Comparison of ENCODE assay signal across 10 mouse cellular contexts in the genomic region with DNA sequence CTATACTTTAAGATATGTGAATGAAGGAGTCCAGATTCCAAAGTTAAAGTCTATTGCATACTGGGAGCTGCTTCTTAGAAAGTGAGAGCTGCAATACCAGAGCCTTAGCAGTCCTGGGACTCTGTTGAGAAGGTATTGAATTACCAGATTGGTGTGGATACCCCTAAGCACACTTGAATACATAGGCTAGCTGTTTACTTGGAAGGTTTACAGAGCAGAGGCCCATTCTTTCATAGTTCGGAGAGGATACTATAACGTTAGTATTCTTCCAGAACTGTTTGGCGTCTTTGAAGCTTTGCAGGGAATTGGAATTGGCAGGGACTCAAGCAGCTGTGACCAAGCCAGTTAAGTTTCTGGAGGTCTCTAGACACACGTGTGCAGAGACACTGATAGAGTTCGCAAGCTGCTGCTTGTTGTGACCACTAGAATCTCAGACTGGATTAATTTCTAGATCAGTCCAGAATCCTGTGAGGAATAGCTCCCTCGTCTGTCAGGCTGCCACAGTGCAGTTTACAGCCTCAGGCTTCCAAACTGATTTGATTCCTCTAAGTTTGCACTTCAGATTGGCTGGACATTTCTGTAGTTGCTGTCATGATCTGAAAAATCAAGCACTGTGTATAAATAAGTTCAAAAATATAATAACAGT. TPM values are rescaled to one million over a fixed set of nuclear protein-coding genes. Genes with fewer than 3 reads are reported as not detected.
DNase-seq lines count a peak whose midpoint lies in the region; TF ChIP-seq lines count a peak whose summit lies in the region.
"Had no signal": no experiment of that assay in that cellular context is flagged by ENCODE, and none has a peak within 500 bp of the region (broad histone marks: within the 10 kb centered on the region; RNA-seq: fewer than 3 reads in every experiment).

No protein-coding gene starts in this region.

- intact Hi-C loops in gastrocnemius, adult 2 months (cut with DNase I), result no loop called here

- H3K27ac ChIP-seq in gastrocnemius, adult 2 months, result no peak overlapping the region

- no peak overlapping the region for H3K4me3 ChIP-seq in gastrocnemius, adult 2 months
- H3K4me3 ChIP-seq: myocyte had no signal

- peak; percentile 57 for TF ChIP-seq CTCF in gastrocnemius, adult 2 months (IDR thresholded peaks at IDR 0.05)

- peak; percentile 22 for DNase-seq in gastrocnemius, adult 2 months
- no peak for DNase-seq in gastrocnemius, adult 8-10 months (ENCODE audit: low spot score in 2 of 2)
- peak; percentile 37 for DNase-seq in 3T3-L1 (ENCODE audit: low read depth, low spot score)
- peak; percentile 11 for DNase-seq in cerebellum, adult 9-11 months
- peak; percentile 51 to 84 for DNase-seq in frontal cortex, postnatal 36 days (ENCODE audit: low spot score in 2 of 2)
- DNase-seq in left cerebral cortex, adult 8-10 months (ENCODE audit: low spot score in 2 of 2), result peak; percentile 18 to 47
- DNase-seq in right cerebral cortex, adult 18-20 months, result peak; percentile 60
- no peak for DNase-seq in thymus, adult 18-20 months

RNA-seq across cellular contexts. Expression of a gene that starts 18.8 kb away (rescaled TPM):
- not detected for total RNA-seq in gastrocnemius, adult 2 months (2021)
- total RNA-seq in gastrocnemius, adult 8-10 months (2022), result not detected
- 10 to 100 TPM; 33.8 to 42.5 (median 39.4) TPM for total RNA-seq in left cerebral cortex, adult 8-10 months (2022)
- total RNA-seq: gastrocnemius, postnatal 36 days had no signal

Comparison
In these comparisons a context has a peak if more than half of its experiments do, and no peak if none do; other contexts are left out.
1. DNase-seq: peak in gastrocnemius, adult 2 months (single experiment), 3T3-L1 (single experiment), cerebellum, adult 9-11 months (single experiment), frontal cortex, postnatal 36 days (2 of 2), left cerebral cortex, adult 8-10 months (2 of 2) and right cerebral cortex, adult 18-20 months (single experiment); none in gastrocnemius, adult 8-10 months (0 of 2) and thymus, adult 18-20 months (0 of 2).
2. RNA of a gene that starts 18.8 kb away (total RNA-seq): 33.8 to 42.5 TPM in left cerebral cortex, adult 8-10 months; not detected in gastrocnemius, adult 2 months and not detected in gastrocnemius, adult 8-10 months; every median in the first group is over 10 times any median in the second.